7 mouse cellular contexts compared by ENCODE assay signal in genomic region chr16:29198461-29198860, GRCm38 (mm10). TPM values are rescaled to one million over a fixed set of nuclear protein-coding genes. Genes with fewer than 3 reads are reported as not detected.
DNase-seq lines count a peak whose midpoint lies in the region; ATAC-seq and TF ChIP-seq lines count a peak whose summit lies in the region.

No protein-coding gene starts in this region.

- H3K27me3 ChIP-seq in lung, embryonic 14.5 days (ENCODE audit: insufficient read depth, low read length), result no peaks in the 10 kb centered on the region
- no peaks in the 10 kb centered on the region for H3K27me3 ChIP-seq in stomach, embryonic 16.5 days (ENCODE audit: control insufficient read depth, insufficient read depth, low read length)

- H3K36me3 ChIP-seq in lung, embryonic 14.5 days (ENCODE audit: insufficient read depth), result no peaks in the 10 kb centered on the region
- H3K36me3 ChIP-seq in stomach, embryonic 16.5 days (ENCODE audit: control insufficient read depth, insufficient read depth, low read length), result no peaks in the 10 kb centered on the region

- no peaks in the 10 kb centered on the region for H3K4me1 ChIP-seq in lung, embryonic 14.5 days (ENCODE audit: insufficient read depth)
- H3K4me1 ChIP-seq in stomach, embryonic 16.5 days (ENCODE audit: control insufficient read depth, insufficient read depth, low read length), result peaks cover 5% of the 10 kb centered on the region; the same call in 1 of the 2 replicates

- no peaks in the 10 kb centered on the region for H3K9me3 ChIP-seq in lung, embryonic 14.5 days (ENCODE audit: low read depth, low read length)
- no peaks in the 10 kb centered on the region for H3K9me3 ChIP-seq in stomach, embryonic 16.5 days (replicated peaks; ENCODE audit: control insufficient read depth, low read length)

- WGBS in lung, embryonic 14.5 days, result 8% methylated on average over 5 of the region's 5 CpGs
- WGBS in stomach, embryonic 16.5 days, result 4% methylated on average over 5 of the region's 5 CpGs

- H3K27ac ChIP-seq in lung, embryonic 14.5 days (ENCODE audit: low read depth), result no peak overlapping the region
- H3K27ac ChIP-seq in stomach, embryonic 16.5 days (ENCODE audit: low read length), result peak overlapping the region; percentile 58

- no peak for TF ChIP-seq CTCF in lung, embryonic 14.5 days (IDR thresholded peaks at IDR 0.05; ENCODE audit: low read depth)

- DNase-seq in lung, embryonic 14.5 days, result peak; percentile 80
- DNase-seq in lung, postnatal 25 days (ENCODE audit: low spot score), result no peak
- peak; percentile 23 to 47 for DNase-seq in gastrocnemius, postnatal 4 days (ENCODE audit: low spot score in 2 of 2)
- DNase-seq in layer of hippocampus, adult 9-11 months, result peak; percentile 69
- no peak for DNase-seq in B cell, adult 2 months
- no peak for DNase-seq in spleen, postnatal 10 days (ENCODE audit: low spot score in 2 of 2)

- H3K4me2 ChIP-seq in lung, embryonic 14.5 days, result no peak overlapping the region
- no peak overlapping the region for H3K4me2 ChIP-seq in stomach, embryonic 16.5 days (ENCODE audit: low read depth, low read length)

- ATAC-seq in lung, embryonic 14.5 days (ENCODE audit: insufficient read depth), result peak; percentile 94
- ATAC-seq in stomach, embryonic 16.5 days (ENCODE audit: insufficient read depth, low FRiP score), result peak; percentile 79

- no peak overlapping the region for H3K9ac ChIP-seq in lung, embryonic 14.5 days
- H3K9ac ChIP-seq in stomach, embryonic 16.5 days (ENCODE audit: low read length), result no peak overlapping the region

- no peak overlapping the region for H3K4me3 ChIP-seq in lung, embryonic 14.5 days (ENCODE audit: low read depth, low read length)
- no peak overlapping the region for H3K4me3 ChIP-seq in stomach, embryonic 16.5 days (replicated peaks; ENCODE audit: low read length)

RNA-seq across cellular contexts. Expression of gene Hrasls, which starts 11.0 kb away (rescaled TPM):
- polyA plus RNA-seq in lung, embryonic 14.5 days (2014; fragmentation: Nextera tagmentation; extraction: Ambion mirVana), result 0.12 and 0.41 TPM in 2 replicates
- total RNA-seq in gastrocnemius, postnatal 4 days (2021), result 10 to 100 TPM; 15.0 to 16.6 TPM
- 0.87 and 0.96 TPM in 2 replicates for polyA plus RNA-seq in stomach, embryonic 16.5 days (2015; fragmentation: Nextera tagmentation; extraction: Ambion mirVana)

Comparison
In these comparisons a context has a peak if more than half of its experiments do, and no peak if none do; other contexts are left out.
1. DNase-seq: peak in lung, embryonic 14.5 days (single experiment), gastrocnemius, postnatal 4 days (2 of 2) and layer of hippocampus, adult 9-11 months (single experiment); none in lung, postnatal 25 days (single experiment), B cell, adult 2 months (0 of 2) and spleen, postnatal 10 days (0 of 2).